Mouse (Mus musculus) gastrocnemius, postnatal 36 days (tissue): ENCODE results near the gene Gm7697. TPM values are rescaled to one million over a fixed set of nuclear protein-coding genes. Genes with fewer than 3 reads are reported as not detected.
A peak's percentile ranks its signal among the peaks of the same experiment; 100 is the strongest.
"Not testable (repeated sequence)": the region's sequence is repeated elsewhere in the genome, so short reads cannot be mapped to it uniquely, and the experiment has no call there.

Experiments
- DNase-seq, 2 experiments: peaks; one replicate each; pipeline ENCODE4 v3.0.0; 2022
- intact Hi-C: fragments of 180-260 bp; cut with DNase I; formaldehyde crosslinking; loops from one replicate; pipeline ENCODE4 v1.15.1; 2025
- long read RNA-seq, 2 experiments: library from polyadenylated mRNA; stranded (forward); transcript quantifications; one replicate each; pipeline ENCODE4 v2.0.0; 2021
- total RNA-seq, 2 experiments: library from RNA; stranded (reverse); gene quantifications; 2 replicates each; pipeline ENCODE4 v1.2.3; 2021

Gene Gm7697
- total RNA-seq: not detected
- long read RNA-seq, experiment 1: 0 reads
- long read RNA-seq, experiment 2: 0 reads

DNA sequence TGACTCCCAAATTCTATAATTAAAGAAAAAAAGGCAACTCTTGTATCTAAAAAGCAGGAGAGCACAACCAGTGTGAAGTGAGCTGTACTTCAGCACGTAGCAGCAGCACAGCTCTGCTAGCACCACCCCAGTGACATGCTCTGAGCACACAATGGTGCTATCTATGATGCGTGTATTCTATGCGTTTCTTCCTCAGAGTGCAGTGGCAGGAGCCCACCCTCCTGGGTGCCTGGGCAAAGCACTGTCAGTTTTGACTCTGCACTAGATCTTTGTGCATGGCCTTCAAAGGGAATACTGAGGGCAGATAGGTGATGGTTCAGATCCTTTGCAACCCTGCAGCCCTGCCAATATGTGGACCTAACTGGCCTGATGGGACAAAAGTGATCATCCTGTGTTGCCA is at the start of gene Gm7697:
TSS of gene Gm7697 (minus strand) at position 101 of the 400 bp plus-strand sequence.
- not testable (repeated sequence) for DNase-seq

DNA sequence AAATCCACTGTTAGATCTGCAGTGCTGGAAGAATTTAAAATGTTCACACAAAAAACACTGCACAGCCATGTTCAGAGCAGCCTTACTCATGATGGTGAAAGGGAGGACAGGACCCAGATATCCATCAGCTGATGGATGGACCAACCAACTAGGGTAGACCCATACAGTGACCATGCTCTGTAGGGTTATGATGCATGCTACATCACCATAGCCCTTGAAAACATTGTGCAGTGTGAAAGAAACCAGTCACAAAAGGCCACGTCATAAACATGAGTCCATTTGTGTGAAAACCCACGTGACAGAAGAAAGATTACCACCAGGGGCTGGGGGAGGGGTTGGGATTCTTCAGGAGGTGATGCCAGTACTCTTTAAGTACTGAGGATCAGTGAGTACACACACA is 28.5 kb upstream of the Gm7697 start:
- DNase-seq, intact Hi-C loops: not testable (repeated sequence)

More for the DNA sequence above, at the start of gene Gm7697:
- intact Hi-C loops: not testable (repeated sequence)

DNA sequence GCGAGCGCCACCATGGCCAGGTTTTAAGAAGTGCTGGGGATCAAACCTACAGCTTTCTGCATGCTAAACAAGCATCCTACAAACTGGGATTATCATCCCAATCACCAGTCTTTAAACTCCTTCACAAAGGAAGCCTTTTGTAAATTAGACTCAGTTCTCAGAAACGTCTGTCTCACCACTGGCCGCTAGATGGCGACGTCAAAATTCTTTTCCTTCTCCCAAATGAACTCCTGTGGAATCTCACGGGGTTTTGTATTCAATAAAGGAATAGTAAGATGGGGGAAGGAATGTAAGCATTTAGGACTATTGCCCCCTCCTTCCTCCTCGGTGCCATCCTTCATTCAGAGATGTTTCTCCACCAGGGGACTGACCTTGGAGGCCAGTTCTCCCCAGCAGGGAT is 26.8 kb upstream of the Gm7697 start:
- DNase-seq: not testable (repeated sequence)

DNA sequence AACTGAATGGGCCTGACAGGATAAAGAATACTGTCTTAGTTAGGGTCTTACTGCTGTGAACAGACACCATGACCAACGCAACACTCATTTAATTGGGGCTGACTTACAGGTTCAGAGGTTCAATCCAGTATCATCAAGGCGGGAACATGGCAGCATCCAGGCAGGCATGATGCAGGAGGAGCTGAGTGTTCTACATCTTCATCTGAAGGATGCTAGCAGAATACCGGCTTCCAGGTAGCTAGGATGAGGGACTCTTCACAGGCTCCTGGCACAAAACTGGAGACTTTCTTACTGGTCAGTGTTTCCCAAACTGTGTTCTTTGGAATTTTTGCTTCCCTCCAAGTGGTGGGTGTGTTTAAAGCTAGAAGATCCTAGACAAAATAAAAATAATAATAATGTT is 25.3 kb upstream of the Gm7697 start:
- intact Hi-C loops: loop anchor here (10.0 kb wide), 1 partner anchor 223 kb away; no protein-coding TSS in a partner anchor
- not testable (repeated sequence) for DNase-seq

More for the DNA sequence above, 26.8 kb upstream of the Gm7697 start:
- intact Hi-C loops: loop anchor here (10.0 kb wide), 1 partner anchor 225 kb away; no protein-coding TSS in a partner anchor

DNA sequence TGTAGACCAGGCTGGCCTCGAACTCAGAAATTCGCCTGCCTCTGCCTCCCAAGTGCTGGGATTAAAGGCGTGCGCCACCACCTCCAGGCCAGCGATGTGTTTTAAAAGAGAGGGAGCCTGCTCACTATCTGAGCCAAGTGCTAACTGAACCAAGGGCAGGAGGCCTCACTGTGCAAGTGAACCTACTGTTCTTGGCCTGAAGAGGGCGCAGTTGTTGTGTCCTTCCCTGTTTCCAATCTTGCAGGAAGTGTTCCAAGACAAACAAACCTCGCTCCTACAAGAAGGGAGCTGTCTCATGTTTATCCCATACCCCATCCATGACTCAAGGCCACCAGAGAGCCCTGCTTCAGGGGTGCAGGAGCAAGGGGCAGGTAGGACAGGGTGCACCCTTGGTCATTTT is 24.4 kb upstream of the Gm7697 start:
- intact Hi-C loops: loop anchor here (10.0 kb wide), 1 partner anchor 222 kb away; no protein-coding TSS in a partner anchor

DNA sequence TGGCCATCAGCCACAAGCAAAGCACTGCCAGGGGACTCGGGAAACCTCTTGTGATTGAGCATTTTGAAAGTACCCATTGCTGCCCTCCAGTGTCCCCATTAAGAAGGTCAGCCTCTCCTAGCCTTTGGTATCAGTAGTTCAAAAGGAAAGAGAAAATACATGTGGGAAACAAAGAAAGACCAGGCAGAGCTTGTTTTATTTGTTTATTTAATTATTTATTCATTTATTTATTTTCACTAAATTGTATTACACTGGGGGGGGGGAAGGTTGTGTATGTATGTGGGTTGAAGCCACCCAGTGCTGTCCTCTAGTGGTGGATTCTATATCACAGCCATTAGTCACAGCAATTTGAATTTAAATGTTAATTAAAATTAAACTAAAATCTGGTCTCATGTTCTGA is 22.2 kb upstream of the Gm7697 start:
- not testable (repeated sequence) for DNase-seq
- intact Hi-C loops: loop anchor here (10.0 kb wide), 1 partner anchor 220 kb away; no protein-coding TSS in a partner anchor

More for the DNA sequence above, 24.4 kb upstream of the Gm7697 start:
- not testable (repeated sequence) for DNase-seq

DNA sequence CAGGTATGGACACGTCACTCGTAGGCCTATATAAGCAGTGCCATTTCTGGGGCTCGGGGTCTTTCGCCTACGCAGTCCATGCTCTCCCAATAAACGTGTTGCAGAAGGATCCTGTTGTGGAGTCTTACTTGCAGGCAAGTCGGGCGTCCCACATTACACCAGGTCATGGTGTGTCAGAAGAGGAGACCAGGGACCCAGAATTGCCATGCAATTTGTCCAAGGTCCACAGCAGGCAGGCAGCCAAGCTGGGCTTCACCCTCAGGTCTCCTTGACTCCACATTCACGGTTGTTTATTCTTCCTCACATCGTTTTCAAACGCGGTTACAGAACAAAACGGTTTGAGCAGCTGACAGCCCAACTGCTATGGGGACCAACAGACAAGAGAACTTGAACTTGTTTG is 21.7 kb upstream of the Gm7697 start:
- DNase-seq: peak in 1 of 2 experiments; percentile 51
- intact Hi-C loops: loop anchor here (10.0 kb wide), 1 partner anchor 220 kb away; no protein-coding TSS in a partner anchor

DNA sequence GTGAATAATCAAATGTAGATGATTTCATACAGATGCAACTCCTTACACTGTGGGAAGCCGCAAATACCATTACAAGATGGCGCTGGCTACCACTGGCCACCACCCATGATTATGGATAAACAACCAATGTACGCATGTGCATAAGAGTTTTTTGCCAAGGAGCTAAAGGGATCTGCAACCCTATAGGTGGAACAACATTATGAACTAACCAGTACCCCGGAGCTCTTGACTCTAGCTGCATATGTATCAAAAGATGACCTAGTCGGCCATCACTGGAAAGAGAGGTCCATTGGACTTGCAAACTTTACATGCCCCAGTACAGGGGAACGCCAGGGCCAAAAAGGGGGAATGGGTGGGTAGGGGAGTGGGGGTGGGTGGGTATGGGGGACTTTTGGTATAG is 21.2 kb upstream of the Gm7697 start:
- intact Hi-C loops: loop anchor here (10.0 kb wide), 1 partner anchor 219 kb away; no protein-coding TSS in a partner anchor
- not testable (repeated sequence) for DNase-seq

DNA sequence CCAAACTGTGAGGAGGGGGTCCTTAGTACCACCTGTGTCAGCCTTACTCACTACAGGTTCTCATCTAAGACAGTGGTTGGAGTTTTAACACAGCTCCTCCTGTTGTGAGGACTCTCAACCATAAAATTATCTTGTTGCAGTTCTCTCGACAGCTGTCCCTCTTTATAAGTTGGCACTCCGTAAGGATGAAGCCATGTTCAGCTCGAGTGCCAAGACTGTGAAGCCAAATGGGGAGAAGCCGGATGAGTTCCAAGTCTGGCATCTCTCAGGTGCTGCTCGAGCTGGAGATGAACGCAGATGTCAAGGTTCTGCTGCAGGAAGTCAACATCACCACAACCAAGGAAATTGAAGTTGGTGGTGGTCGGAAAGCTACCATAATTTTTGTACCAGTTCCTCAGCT is 18.0 kb upstream of the Gm7697 start:
- DNase-seq: not testable (repeated sequence)
- intact Hi-C loops: loop anchor here (10.0 kb wide), 1 partner anchor 216 kb away; no protein-coding TSS in a partner anchor

DNA sequence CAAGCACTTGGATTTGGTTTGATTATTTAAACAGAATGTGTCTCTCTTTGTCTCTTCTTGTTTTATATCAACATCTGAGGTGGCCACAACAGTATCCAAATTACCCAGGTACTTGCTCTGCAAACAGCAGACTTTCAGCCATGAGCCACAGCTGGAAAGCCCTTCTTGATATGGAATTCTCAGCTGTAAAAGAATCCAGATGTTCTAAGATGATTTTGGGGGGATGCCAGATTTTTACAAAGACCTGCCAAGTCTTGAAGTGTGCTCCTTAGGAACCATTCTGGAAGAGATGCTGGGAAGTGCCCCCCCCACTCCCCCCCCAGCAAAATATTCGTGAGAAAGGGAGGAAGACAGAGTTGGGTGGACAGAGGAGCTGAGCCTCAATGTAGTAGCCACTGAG is 17.6 kb upstream of the Gm7697 start:
- intact Hi-C loops: loop anchor here (10.0 kb wide), 1 partner anchor 216 kb away; no protein-coding TSS in a partner anchor
- DNase-seq: not testable (repeated sequence)

DNA sequence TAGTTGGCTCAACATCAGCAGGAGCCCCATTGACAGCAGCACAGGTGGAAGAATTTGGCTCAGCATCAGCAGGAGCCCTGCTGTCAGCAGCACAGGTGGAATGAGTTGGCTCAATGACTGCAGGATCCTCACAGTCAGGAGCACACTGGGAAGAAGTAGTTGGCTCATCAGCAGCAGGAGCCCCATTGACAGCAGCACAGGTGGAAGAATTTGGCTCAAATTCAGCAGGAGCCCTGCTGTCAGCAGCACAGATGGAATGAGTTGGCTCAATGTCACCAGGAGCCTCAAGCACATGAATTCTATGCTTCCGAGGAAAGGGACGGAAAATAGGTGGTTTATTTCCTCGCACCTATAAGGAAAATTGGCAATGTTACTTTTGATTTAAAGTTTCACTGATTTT is 47.8 kb downstream of the Gm7697 start:
- intact Hi-C loops, DNase-seq: not testable (repeated sequence)

DNA sequence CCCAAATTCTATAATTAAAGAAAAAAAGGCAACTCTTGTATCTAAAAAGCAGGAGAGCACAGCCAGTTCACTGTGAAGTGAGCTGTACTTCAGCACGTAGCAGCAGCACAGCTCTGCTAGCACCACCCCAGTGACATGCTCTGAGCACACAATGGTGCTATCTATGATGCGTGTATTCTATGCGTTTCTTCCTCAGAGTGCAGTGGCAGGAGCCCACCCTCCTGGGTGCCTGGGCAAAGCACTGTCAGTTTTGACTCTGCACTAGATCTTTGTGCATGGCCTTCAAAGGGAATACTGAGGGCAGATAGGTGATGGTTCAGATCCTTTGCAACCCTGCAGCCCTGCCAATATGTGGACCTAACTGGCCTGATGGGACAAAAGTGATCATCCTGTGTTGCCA is 69.3 kb downstream of the Gm7697 start, which contains the start of gene Gm9495:
TSS of gene Gm9495 (minus strand) at position 101 of the 400 bp plus-strand sequence.
- intact Hi-C loops, DNase-seq: not testable (repeated sequence)

Other genes starting within 250 kb of the Gm7697 start
- not detected for gene Gm9495, start 69.4 kb downstream of the Gm7697 start, total RNA-seq
- gene Zfp868, start 102.6 kb upstream of the Gm7697 start, total RNA-seq: 1 to 10 TPM; 4.3 to 5.7 TPM
- gene Zfp964, start 131.5 kb upstream of the Gm7697 start, total RNA-seq: under 1 TPM; 0.30 to 0.33 TPM
- gene Zfp869, start 187.7 kb upstream of the Gm7697 start, total RNA-seq: 10 to 100 TPM in 1 of 2 experiments, 1 to 10 TPM in 1; 8.7 to 11.4 TPM
- gene Zfp963, start 227.0 kb upstream of the Gm7697 start, total RNA-seq: 1 to 10 TPM; 2.9 to 3.0 TPM